Mouse (Mus musculus) small intestine, adult 10 weeks (tissue): Measurements from ENCODE around the gene Ppp1r14d. TPM values are rescaled to one million over a fixed set of nuclear protein-coding genes. Genes with fewer than 3 reads are reported as not detected.

Source experiments
- polyA plus RNA-seq: library from polyadenylated mRNA; stranded (reverse); fragments of 350-450 nt; fragmentation: Illumina TruSeq; extraction: RNeasy Lipid Tissue Mini Kit (QIAGEN cat#74804); gene quantifications from one replicate; pipeline ENCODE4 v1.2.3, GENCODE M21; 2014; ENCODE audit warnings: low replicate concordance

Ppp1r14d gene
- 40.4 TPM for polyA plus RNA-seq

GRCm38 (mm10) chr2:119229775-119230704 lies at the start of gene Ppp1r14d:
Ppp1r14d (minus strand) TSS chr2:119229906.

GRCm38 (mm10) chr2:119270643-119271331 lies 41.1 kb upstream of the Ppp1r14d start, which contains the start of gene Rhov:
Rhov (minus strand) TSS chr2:119271272.

GRCm38 (mm10) chr2:119237210-119237870 lies 7.6 kb upstream of the Ppp1r14d start, which contains the start of gene Spint1:
Spint1 (plus strand) TSS chr2:119237362.

GRCm38 (mm10) chr2:119208344-119209175 lies 21.1 kb downstream of the Ppp1r14d start, which contains the start of the genes Zfyve19 and Dnajc17:
Zfyve19 (plus strand) TSS chr2:119208617.
Dnajc17 (minus strand) TSS chr2:119208795.

GRCm38 (mm10) chr2:119173991-119174651 lies 55.6 kb downstream of the Ppp1r14d start, which contains the start of gene Gm14137:
Gm14137 (plus strand) TSS chr2:119174509.

Other genes with a start within 250 kb of the Ppp1r14d start
- 22.2 TPM for gene Ccdc32, start 200.5 kb downstream of the Ppp1r14d start, polyA plus RNA-seq
- 1.7 TPM for gene Rpusd2, start 195.1 kb downstream of the Ppp1r14d start, polyA plus RNA-seq
- 14.3 TPM for gene Knl1, start 182.8 kb downstream of the Ppp1r14d start, polyA plus RNA-seq
- gene Rad51, start 117.1 kb downstream of the Ppp1r14d start, polyA plus RNA-seq, result 14.0 TPM
- gene Rmdn3, start 72.9 kb downstream of the Ppp1r14d start, polyA plus RNA-seq, result 154 TPM
- gene Gchfr, start 62.1 kb downstream of the Ppp1r14d start, polyA plus RNA-seq, result not detected
- not detected for gene Gm14137, start 55.4 kb downstream of the Ppp1r14d start, polyA plus RNA-seq
- gene Zfyve19, start 21.3 kb downstream of the Ppp1r14d start, polyA plus RNA-seq, result 2.9 TPM
- not detected for gene Dnajc17, start 21.1 kb downstream of the Ppp1r14d start, polyA plus RNA-seq
- gene Spint1, start 7.5 kb upstream of the Ppp1r14d start, polyA plus RNA-seq, result 24.6 TPM
- gene Rhov, start 41.4 kb upstream of the Ppp1r14d start, polyA plus RNA-seq, result not detected
- gene Vps18, start 58.8 kb upstream of the Ppp1r14d start, polyA plus RNA-seq, result 0.26 TPM
- 0.30 TPM for gene Dll4, start 95.9 kb upstream of the Ppp1r14d start, polyA plus RNA-seq
- not detected for gene Chac1, start 121.3 kb upstream of the Ppp1r14d start, polyA plus RNA-seq
- gene Ino80, start 247.8 kb upstream of the Ppp1r14d start, polyA plus RNA-seq, result 20.3 TPM